In genomic region chr11:3392526-3392925, GRCm38 (mm10) we compare ENCODE assay signal across 15 mouse cellular contexts. TPM values are rescaled to one million over a fixed set of nuclear protein-coding genes. Genes with fewer than 3 reads are reported as not detected.
A peak's percentile ranks its signal among the peaks of the same experiment; 100 is the strongest.
DNase-seq lines count a peak whose midpoint lies in the region; ATAC-seq and TF ChIP-seq lines count a peak whose summit lies in the region.
"Had no signal": no experiment of that assay in that cellular context is flagged by ENCODE, and none has a peak within 500 bp of the region (broad histone marks: within the 10 kb centered on the region; RNA-seq: fewer than 3 reads in every experiment).

No protein-coding gene starts in this region.

- WGBS in embryonic facial prominence, embryonic 14.5 days, result 82% methylated on average over 8 of the region's 8 CpGs
- WGBS in embryonic facial prominence, embryonic 10.5 days, result 86% methylated on average over 8 of the region's 8 CpGs
- 87% methylated on average over 8 of the region's 8 CpGs for WGBS in kidney, embryonic 15.5 days
- WGBS in kidney, postnatal 0 days, result 56% methylated on average over 8 of the region's 8 CpGs

- no peak overlapping the region for H3K4me3 ChIP-seq in embryonic facial prominence, embryonic 14.5 days (ENCODE audit: low read depth, low read length)
- no peak overlapping the region for H3K4me3 ChIP-seq in embryonic facial prominence, embryonic 10.5 days
- no peak overlapping the region for H3K4me3 ChIP-seq in kidney, embryonic 15.5 days (replicated peaks)
- H3K4me3 ChIP-seq in kidney, postnatal 0 days (replicated peaks; ENCODE audit: low read depth, low read length), result no peak overlapping the region
- H3K4me3 ChIP-seq: embryonic facial prominence, embryonic 12.5 days; forebrain, embryonic 13.5 days; intestine, embryonic 15.5 days; midbrain, embryonic 12.5 days had no signal

- H3K36me3 ChIP-seq in embryonic facial prominence, embryonic 14.5 days (ENCODE audit: control insufficient read depth, insufficient read depth, low read length), result no peaks in the 10 kb centered on the region; the same call in 1 of the 2 replicates
- peaks cover 60% of the 10 kb centered on the region for H3K36me3 ChIP-seq in embryonic facial prominence, embryonic 10.5 days (replicated peaks)
- H3K36me3 ChIP-seq in kidney, embryonic 15.5 days, result peaks cover 21% of the 10 kb centered on the region
- H3K36me3 ChIP-seq in kidney, postnatal 0 days (ENCODE audit: insufficient read depth, low read length), result 0 out of 2 replicates have a peak, but pooled peaks cover 4% of the 10 kb centered on the region
- H3K36me3 ChIP-seq: embryonic facial prominence, embryonic 12.5 days; intestine, embryonic 15.5 days; midbrain, embryonic 12.5 days had no signal

- no peak for TF ChIP-seq CTCF in kidney, postnatal 0 days (IDR thresholded peaks at IDR 0.05; ENCODE audit: low read depth)

- no peak overlapping the region for H3K4me2 ChIP-seq in embryonic facial prominence, embryonic 14.5 days (ENCODE audit: low read depth, low read length)
- H3K4me2 ChIP-seq in kidney, embryonic 15.5 days, result no peak overlapping the region
- H3K4me2 ChIP-seq in kidney, postnatal 0 days (ENCODE audit: low read length), result no peak overlapping the region
- H3K4me2 ChIP-seq: embryonic facial prominence, embryonic 12.5 days; forebrain, embryonic 13.5 days; intestine, embryonic 15.5 days; midbrain, embryonic 12.5 days had no signal

- H3K27ac ChIP-seq in embryonic facial prominence, embryonic 14.5 days (replicated peaks; ENCODE audit: low read depth, low read length), result 0 out of 2 replicates have a peak overlapping the region, but pooled peaks have one; percentile 15
- no peak overlapping the region for H3K27ac ChIP-seq in embryonic facial prominence, embryonic 10.5 days (replicated peaks)
- no peak overlapping the region for H3K27ac ChIP-seq in kidney, embryonic 15.5 days
- H3K27ac ChIP-seq in kidney, postnatal 0 days, result peak overlapping the region; percentile 33; the same call in 1 of the 2 replicates
- H3K27ac ChIP-seq: embryonic facial prominence, embryonic 12.5 days; forebrain, embryonic 13.5 days; intestine, embryonic 15.5 days; midbrain, embryonic 12.5 days had no signal

- ATAC-seq in embryonic facial prominence, embryonic 14.5 days (ENCODE audit: low read depth), result peak; percentile 51; the same call in 1 of the 2 replicates
- no peak for ATAC-seq in kidney, embryonic 15.5 days (replicated peaks; ENCODE audit: low FRiP score)
- ATAC-seq in kidney, postnatal 0 days (replicated peaks; ENCODE audit: low FRiP score, low read depth), result no peak
- no peak for ATAC-seq in inflammation-experienced regulatory T-cells, adult 6 months
- ATAC-seq in cerebellum, adult (ENCODE audit: insufficient number of reproducible peaks, low FRiP score, low TSS enrichment), result no peak
- ATAC-seq: forebrain, embryonic 13.5 days; intestine, embryonic 15.5 days had no signal

- no peak overlapping the region for H3K9ac ChIP-seq in embryonic facial prominence, embryonic 14.5 days (ENCODE audit: low read depth, low read length)
- H3K9ac ChIP-seq in kidney, embryonic 15.5 days, result no peak overlapping the region
- H3K9ac ChIP-seq in kidney, postnatal 0 days (ENCODE audit: low read depth, low read length), result no peak overlapping the region
- H3K9ac ChIP-seq: embryonic facial prominence, embryonic 12.5 days; forebrain, embryonic 13.5 days; intestine, embryonic 15.5 days; midbrain, embryonic 12.5 days had no signal

- peak; percentile 45 for DNase-seq in embryonic facial prominence, embryonic 14.5 days (ENCODE audit: low spot score)
- no peak for DNase-seq in embryonic facial prominence, embryonic 10.5 days (ENCODE audit: low spot score)
- peak; percentile 29 for DNase-seq in kidney, adult 18-20 months
- peak; percentile 48 for DNase-seq in kidney, postnatal 0 days (ENCODE audit: low spot score)
- DNase-seq in lung, postnatal 36 days, result peak; percentile 63
- DNase-seq: adrenal gland, adult 8-10 months; cerebellum, postnatal 25 days; thymus, adult 2 months had no signal

- no peaks in the 10 kb centered on the region for H3K27me3 ChIP-seq in embryonic facial prominence, embryonic 14.5 days (replicated peaks; ENCODE audit: control insufficient read depth, insufficient read depth, low read length)
- H3K27me3 ChIP-seq in embryonic facial prominence, embryonic 10.5 days (replicated peaks; ENCODE audit: low read depth, poor library complexity, severe bottlenecking), result no peaks in the 10 kb centered on the region
- H3K27me3 ChIP-seq in kidney, embryonic 15.5 days, result no peaks in the 10 kb centered on the region
- no peaks in the 10 kb centered on the region for H3K27me3 ChIP-seq in kidney, postnatal 0 days (ENCODE audit: insufficient read depth, low read length)
- H3K27me3 ChIP-seq: embryonic facial prominence, embryonic 12.5 days; forebrain, embryonic 13.5 days; intestine, embryonic 15.5 days; midbrain, embryonic 12.5 days had no signal

- no peaks in the 10 kb centered on the region; the same call in 1 of the 2 replicates for H3K4me1 ChIP-seq in embryonic facial prominence, embryonic 14.5 days (ENCODE audit: control insufficient read depth, insufficient read depth, low read length)
- H3K4me1 ChIP-seq in embryonic facial prominence, embryonic 10.5 days, result 0 out of 2 replicates have a peak, but pooled peaks cover 8% of the 10 kb centered on the region
- no peaks in the 10 kb centered on the region for H3K4me1 ChIP-seq in kidney, embryonic 15.5 days
- H3K4me1 ChIP-seq in kidney, postnatal 0 days (replicated peaks; ENCODE audit: insufficient read depth, low read length), result no peaks in the 10 kb centered on the region

- no peaks in the 10 kb centered on the region for H3K9me3 ChIP-seq in embryonic facial prominence, embryonic 14.5 days (ENCODE audit: control insufficient read depth, low read length)
- no peaks in the 10 kb centered on the region for H3K9me3 ChIP-seq in embryonic facial prominence, embryonic 10.5 days
- no peaks in the 10 kb centered on the region for H3K9me3 ChIP-seq in kidney, embryonic 15.5 days (replicated peaks)
- H3K9me3 ChIP-seq in kidney, postnatal 0 days (replicated peaks; ENCODE audit: low read length), result no peaks in the 10 kb centered on the region
- H3K9me3 ChIP-seq: embryonic facial prominence, embryonic 12.5 days; forebrain, embryonic 13.5 days; intestine, embryonic 15.5 days; midbrain, embryonic 12.5 days had no signal

RNA-seq across cellular contexts. Expression of gene Limk2, which starts 16.5 kb away (rescaled TPM):
- polyA plus RNA-seq in embryonic facial prominence, embryonic 14.5 days (2014; fragmentation: Nextera tagmentation; extraction: Ambion mirVana), result 63.8 and 74.8 TPM in 2 replicates
- 57.9 and 60.5 TPM in 2 replicates for polyA plus RNA-seq in embryonic facial prominence, embryonic 10.5 days (2016; fragmentation: Nextera tagmentation; extraction: Ambion mirVana)
- polyA plus RNA-seq in kidney, embryonic 15.5 days (2015; fragmentation: Nextera tagmentation; extraction: Ambion mirVana), result 40.5 and 46.0 TPM in 2 replicates
- polyA plus RNA-seq in kidney, postnatal 0 days (2015; fragmentation: Nextera tagmentation; extraction: Ambion mirVana), result 28.8 and 31.8 TPM in 2 replicates
- polyA plus RNA-seq in inflammation-experienced regulatory T-cells, adult 6 months (2017; shearing (Covaris generic)), result 10 to 100 TPM; 84.8 to 90.3 (median 87.8) TPM

RNA-seq across cellular contexts. Expression of gene Rnf185, which starts 59.6 kb away (rescaled TPM):
- polyA plus RNA-seq in embryonic facial prominence, embryonic 14.5 days (2014; fragmentation: Nextera tagmentation; extraction: Ambion mirVana), result 37.1 and 40.3 TPM in 2 replicates
- 37.6 and 40.2 TPM in 2 replicates for polyA plus RNA-seq in embryonic facial prominence, embryonic 10.5 days (2016; fragmentation: Nextera tagmentation; extraction: Ambion mirVana)
- polyA plus RNA-seq in kidney, embryonic 15.5 days (2015; fragmentation: Nextera tagmentation; extraction: Ambion mirVana), result 35.5 and 37.0 TPM in 2 replicates
- polyA plus RNA-seq in kidney, postnatal 0 days (2015; fragmentation: Nextera tagmentation; extraction: Ambion mirVana), result 37.8 and 39.1 TPM in 2 replicates
- 10 to 100 TPM; 16.8 to 28.4 (median 21.9) TPM for polyA plus RNA-seq in inflammation-experienced regulatory T-cells, adult 6 months (2017; shearing (Covaris generic))

Comparison
In these comparisons a context has a peak if more than half of its experiments do, and no peak if none do; other contexts are left out.
1. H3K27ac ChIP-seq: peak in embryonic facial prominence, embryonic 14.5 days (single experiment) and kidney, postnatal 0 days (single experiment); none in embryonic facial prominence, embryonic 10.5 days (single experiment) and kidney, embryonic 15.5 days (single experiment).